Mouse (Mus musculus): ENCODE measurements around the gene Magee1. TPM values are rescaled to one million over a fixed set of nuclear protein-coding genes. Genes with fewer than 3 reads are reported as not detected.
"Not testable (repeated sequence)": the region's sequence is repeated elsewhere in the genome, so short reads cannot be mapped to it uniquely, and the experiment has no call there.

The Magee1 gene
- 1.9 and 2.1 TPM in 2 replicates for polyA plus RNA-seq (2015; fragmentation: Nextera tagmentation; extraction: Ambion mirVana)

DNA sequence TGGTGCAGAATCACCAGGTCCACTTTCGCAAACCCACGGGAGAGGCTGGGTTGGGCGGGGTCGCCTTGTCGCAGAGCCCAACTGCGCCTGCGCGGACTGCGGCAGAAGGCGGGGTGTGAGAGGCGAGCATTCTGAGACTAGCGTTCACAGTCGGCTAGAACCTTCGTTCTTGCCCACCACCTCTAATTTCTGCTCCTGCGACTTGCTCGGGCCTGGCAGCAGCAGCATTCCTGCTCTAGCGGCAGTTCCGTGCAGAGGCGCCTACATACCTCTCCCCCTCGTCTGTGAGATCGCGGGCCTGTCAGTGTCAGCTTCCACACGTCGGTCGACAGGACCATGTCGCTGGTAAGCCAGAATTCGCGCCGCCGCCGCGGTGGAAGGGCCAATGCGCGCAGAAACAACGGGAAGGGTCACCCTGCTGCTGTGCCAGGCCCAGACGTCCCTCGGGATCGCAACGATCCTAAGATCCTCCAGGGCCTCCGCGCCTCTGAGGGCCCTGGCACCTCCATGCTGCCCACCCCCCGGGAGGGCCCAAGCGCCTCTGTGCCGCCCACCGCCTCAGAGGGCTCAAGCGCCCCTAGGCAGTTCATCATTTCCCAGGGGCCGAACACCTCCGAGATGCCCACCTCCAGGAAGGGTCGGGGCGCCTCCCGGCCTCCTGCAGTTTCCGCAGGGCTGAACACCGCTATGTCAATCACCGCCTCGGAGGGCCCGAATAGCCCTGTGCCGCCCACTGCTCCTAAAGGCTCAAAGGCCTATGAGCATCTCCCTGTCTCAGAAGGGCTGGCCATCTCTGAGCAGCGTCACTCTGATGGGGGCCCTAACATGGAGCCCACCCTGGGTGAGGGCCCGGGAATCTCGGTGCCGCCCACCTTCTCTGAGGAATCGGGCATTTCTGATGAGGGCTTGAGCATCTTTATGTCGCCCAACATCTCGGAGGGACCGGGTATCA is at the start of gene Magee1:
Gene Magee1 (plus strand): TSS at position 104 of the 952 bp plus-strand sequence.
- 19% methylated on average over 65 of the region's 65 CpGs for WGBS (ENCODE audit: insufficient replicate concordance)
- 0 out of 2 replicates have a peak, but pooled peaks have one; percentile 37 for ATAC-seq (ENCODE audit: low read depth)
- peak within 1 kb of the TSS; percentile 45; the same call in 1 of the 2 replicates for H3K9ac ChIP-seq (ENCODE audit: low read depth, low read length)
- H3K9me3 ChIP-seq (replicated peaks; ENCODE audit: control insufficient read depth, low read length): no peaks in the 10 kb centered on the region
- peak within 1 kb of the TSS; percentile 78 for H3K4me2 ChIP-seq (ENCODE audit: low read depth, low read length)
- no peaks in the 10 kb centered on the region for H3K36me3 ChIP-seq (ENCODE audit: control insufficient read depth, insufficient read depth)
- H3K4me3 ChIP-seq (ENCODE audit: low read depth, low read length): peak within 1 kb of the TSS; percentile 60
- H3K27me3 ChIP-seq (ENCODE audit: control insufficient read depth, insufficient read depth, low read depth, low read length): peaks cover 2% of the 10 kb centered on the region; the same call in 1 of the 2 replicates
- no peak within 1 kb of the TSS for H3K27ac ChIP-seq (ENCODE audit: low read length)
- H3K4me1 ChIP-seq (ENCODE audit: control insufficient read depth, low read depth, low read length): no peaks in the 10 kb centered on the region; the same call in 1 of the 2 replicates

DNA sequence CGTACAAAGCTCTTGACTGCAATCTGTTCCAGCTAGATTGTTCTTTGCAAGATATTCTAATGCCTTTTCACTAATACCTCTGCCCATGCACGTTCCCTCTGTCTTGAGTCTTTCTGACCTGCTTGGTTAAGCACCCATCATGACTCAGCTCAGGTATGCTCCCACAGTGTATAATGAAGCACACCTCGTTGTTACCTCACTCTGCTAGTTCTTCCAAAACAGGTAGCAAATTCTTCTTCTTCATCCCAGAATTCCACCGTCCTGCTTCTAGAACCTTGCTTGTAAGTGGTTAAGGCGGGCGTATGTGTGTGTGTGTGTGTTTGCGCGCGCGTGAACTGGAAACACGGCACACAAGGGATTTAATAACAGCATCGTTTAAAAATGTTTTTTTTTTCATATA is 41.0 kb upstream of the Magee1 start:
- Histone ChIP-seq H3K27ac (ENCODE audit: low read length) (no peak overlapping the region), H3K4me3 (ENCODE audit: low read depth, low read length) (peak overlapping the region; percentile 78), H3K4me2 (ENCODE audit: low read depth, low read length) (peak overlapping the region; percentile 67), H3K27me3 (ENCODE audit: control insufficient read depth, insufficient read depth, low read depth, low read length) (no peaks in the 10 kb centered on the region), H3K9ac (ENCODE audit: low read depth, low read length) (peak overlapping the region; percentile 42; the same call in 1 of the 2 replicates), H3K9me3 (replicated peaks; ENCODE audit: control insufficient read depth, low read length) (no peaks in the 10 kb centered on the region), H3K4me1 (ENCODE audit: control insufficient read depth, low read depth, low read length) (peaks cover 3% of the 10 kb centered on the region), H3K36me3 (ENCODE audit: control insufficient read depth, insufficient read depth) (no peaks in the 10 kb centered on the region)
- peak; percentile 25; the same call in 1 of the 2 replicates for ATAC-seq (ENCODE audit: low read depth)
- WGBS (ENCODE audit: insufficient replicate concordance): 8% methylated on average over 12 of the region's 12 CpGs

DNA sequence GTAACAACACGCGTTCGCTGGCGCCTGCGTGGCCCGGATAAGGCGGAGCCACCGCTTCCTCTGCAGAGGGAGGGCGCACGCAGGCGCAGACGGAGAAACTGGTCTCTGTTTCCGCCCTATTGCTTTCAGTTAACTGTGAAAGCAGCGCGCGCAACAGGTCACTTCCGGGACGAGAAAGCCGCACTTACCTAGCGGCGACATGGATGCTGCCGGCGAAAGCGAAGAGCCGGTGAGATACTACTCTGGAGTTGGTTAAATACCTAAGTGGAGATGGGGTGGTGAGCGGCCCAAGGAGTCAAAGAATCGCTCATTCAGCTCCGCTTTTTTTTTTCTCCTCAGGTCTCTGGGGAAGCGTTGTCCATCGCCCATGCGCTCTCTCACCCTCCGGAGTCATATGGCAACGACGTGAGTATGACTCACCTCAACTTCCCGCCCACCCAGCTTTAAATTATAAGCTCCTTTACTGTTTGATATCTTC is 40.5 kb upstream of the Magee1 start, which contains the start of gene Pbdc1:
Gene Pbdc1 (plus strand): TSS at position 142 of the 478 bp plus-strand sequence.
- ATAC-seq (ENCODE audit: low read depth): peak; percentile 98
- H3K9me3 ChIP-seq (replicated peaks; ENCODE audit: control insufficient read depth, low read length): no peaks in the 10 kb centered on the region
- no peaks in the 10 kb centered on the region for H3K27me3 ChIP-seq (ENCODE audit: control insufficient read depth, insufficient read depth, low read depth, low read length)
- H3K4me2 ChIP-seq (ENCODE audit: low read depth, low read length): peak within 1 kb of the TSS; percentile 67
- H3K9ac ChIP-seq (ENCODE audit: low read depth, low read length): peak within 1 kb of the TSS; percentile 64
- H3K36me3 ChIP-seq (ENCODE audit: control insufficient read depth, insufficient read depth): no peaks in the 10 kb centered on the region
- H3K4me3 ChIP-seq (ENCODE audit: low read depth, low read length): peak within 1 kb of the TSS; percentile 78
- WGBS (ENCODE audit: insufficient replicate concordance): 5% methylated on average over 35 of the region's 35 CpGs
- H3K27ac ChIP-seq (ENCODE audit: low read length): peak within 1 kb of the TSS; percentile 50; the same call in 1 of the 2 replicates
- H3K4me1 ChIP-seq (ENCODE audit: control insufficient read depth, low read depth, low read length): peaks cover 3% of the 10 kb centered on the region

GRCm38 (mm10) chrX:105080096-105080495 is 40.1 kb upstream of the Magee1 start:
- H3K4me3 ChIP-seq (ENCODE audit: low read depth, low read length): peak overlapping the region; percentile 78
- no peak for ATAC-seq (ENCODE audit: low read depth)
- H3K36me3 ChIP-seq (ENCODE audit: control insufficient read depth, insufficient read depth): no peaks in the 10 kb centered on the region
- H3K9me3 ChIP-seq (replicated peaks; ENCODE audit: control insufficient read depth, low read length): no peaks in the 10 kb centered on the region
- peak overlapping the region; percentile 64 for H3K9ac ChIP-seq (ENCODE audit: low read depth, low read length)
- peak overlapping the region; percentile 67 for H3K4me2 ChIP-seq (ENCODE audit: low read depth, low read length)
- H3K27ac ChIP-seq (ENCODE audit: low read length): peak overlapping the region; percentile 50; the same call in 1 of the 2 replicates
- WGBS (ENCODE audit: insufficient replicate concordance): 6% methylated on average over 8 of the region's 8 CpGs
- peaks cover 3% of the 10 kb centered on the region for H3K4me1 ChIP-seq (ENCODE audit: control insufficient read depth, low read depth, low read length)
- H3K27me3 ChIP-seq (ENCODE audit: control insufficient read depth, insufficient read depth, low read depth, low read length): no peaks in the 10 kb centered on the region

GRCm38 (mm10) chrX:105083013-105083412 is 37.2 kb upstream of the Magee1 start:
- not testable (repeated sequence) for ATAC-seq (ENCODE audit: low read depth); H3K4me3 ChIP-seq (ENCODE audit: low read depth, low read length); H3K27me3 ChIP-seq (ENCODE audit: control insufficient read depth, insufficient read depth, low read depth, low read length); H3K9me3 ChIP-seq (replicated peaks; ENCODE audit: control insufficient read depth, low read length); H3K36me3 ChIP-seq (ENCODE audit: control insufficient read depth, insufficient read depth); H3K4me2 ChIP-seq (ENCODE audit: low read depth, low read length); H3K4me1 ChIP-seq (ENCODE audit: control insufficient read depth, low read depth, low read length); H3K9ac ChIP-seq (ENCODE audit: low read depth, low read length); H3K27ac ChIP-seq (ENCODE audit: low read length)
- 59% methylated on average over 7 of the region's 7 CpGs for WGBS (ENCODE audit: insufficient replicate concordance)

- 39% methylated on average over 5 of the region's 5 CpGs for WGBS (ENCODE audit: insufficient replicate concordance)
- Histone ChIP-seq H3K9ac (ENCODE audit: low read depth, low read length) (no peak overlapping the region), H3K4me3 (ENCODE audit: low read depth, low read length) (no peak overlapping the region), H3K4me1 (ENCODE audit: control insufficient read depth, low read depth, low read length) (no peaks in the 10 kb centered on the region), H3K4me2 (ENCODE audit: low read depth, low read length) (no peak overlapping the region), H3K27ac (ENCODE audit: low read length) (no peak overlapping the region), H3K9me3 (replicated peaks; ENCODE audit: control insufficient read depth, low read length) (no peaks in the 10 kb centered on the region), H3K27me3 (ENCODE audit: control insufficient read depth, insufficient read depth, low read depth, low read length) (no peaks in the 10 kb centered on the region), H3K36me3 (ENCODE audit: control insufficient read depth, insufficient read depth) (no peaks in the 10 kb centered on the region)
- ATAC-seq (ENCODE audit: low read depth): no peak
These were observed 16.0 kb upstream of the Magee1 start for GRCm38 (mm10) chrX:105104175-105104574.

DNA sequence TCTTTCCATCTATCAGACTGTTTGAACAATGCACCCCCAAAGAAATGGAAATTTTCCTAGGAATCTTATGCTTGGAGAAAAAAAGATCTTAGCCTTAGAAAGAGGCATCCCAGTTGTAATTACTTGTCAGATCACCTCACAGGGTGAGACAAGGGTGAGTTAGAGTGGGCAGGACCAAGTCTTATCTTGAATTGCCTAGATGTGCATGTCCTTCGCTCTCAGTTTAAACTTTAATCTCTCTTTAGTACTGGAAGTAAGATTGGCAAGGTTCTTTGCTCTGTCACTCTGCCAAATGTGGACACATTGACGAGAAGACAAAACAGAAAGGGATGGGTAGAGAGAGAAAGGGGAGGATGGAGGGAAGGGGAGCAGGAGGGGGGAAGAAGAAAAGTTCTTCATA is 5.2 kb upstream of the Magee1 start:
- no peak overlapping the region for H3K9ac ChIP-seq (ENCODE audit: low read depth, low read length)
- H3K36me3 ChIP-seq (ENCODE audit: control insufficient read depth, insufficient read depth): no peaks in the 10 kb centered on the region
- ATAC-seq (ENCODE audit: low read depth): no peak
- no peak overlapping the region for H3K4me3 ChIP-seq (ENCODE audit: low read depth, low read length)
- no peaks in the 10 kb centered on the region for H3K9me3 ChIP-seq (replicated peaks; ENCODE audit: control insufficient read depth, low read length)
- no peaks in the 10 kb centered on the region; the same call in 1 of the 2 replicates for H3K4me1 ChIP-seq (ENCODE audit: control insufficient read depth, low read depth, low read length)
- H3K27me3 ChIP-seq (ENCODE audit: control insufficient read depth, insufficient read depth, low read depth, low read length): no peaks in the 10 kb centered on the region
- no peak overlapping the region for H3K27ac ChIP-seq (ENCODE audit: low read length)
- WGBS (ENCODE audit: insufficient replicate concordance): 39% methylated on average over 2 of the region's 2 CpGs
- H3K4me2 ChIP-seq (ENCODE audit: low read depth, low read length): no peak overlapping the region

DNA sequence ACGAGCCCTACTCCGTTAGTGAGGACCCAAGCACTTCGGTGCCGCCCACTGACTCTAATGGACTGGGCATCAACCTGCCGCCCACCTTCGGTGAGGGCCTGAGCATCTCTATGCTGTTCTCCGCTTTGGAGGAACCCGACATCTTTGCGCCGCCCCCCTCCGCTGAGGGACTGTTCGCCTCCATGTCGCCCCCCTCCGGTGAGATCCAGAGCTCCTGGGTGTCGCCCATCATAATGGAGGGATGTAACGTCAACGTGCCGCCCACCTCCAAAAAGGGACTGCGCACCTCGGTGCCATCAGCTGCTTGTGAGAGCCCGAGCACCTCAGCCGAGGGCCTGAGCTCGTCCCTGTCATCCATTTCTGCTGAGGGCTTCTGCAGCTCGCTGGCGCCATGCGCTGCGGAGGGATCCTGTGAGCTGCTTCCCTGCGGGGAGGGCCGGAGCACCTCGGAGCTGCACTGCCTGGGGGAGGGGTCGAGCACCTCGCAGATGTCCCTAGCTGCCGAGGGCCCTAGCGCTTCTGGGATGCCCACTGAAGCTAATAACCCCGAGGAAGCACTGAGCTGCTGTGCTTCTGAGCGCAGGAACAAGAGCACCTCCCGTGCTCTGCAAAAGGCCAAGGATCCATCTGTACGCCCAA is 1.2 kb downstream of the Magee1 start:
- WGBS (ENCODE audit: insufficient replicate concordance): 23% methylated on average over 38 of the region's 38 CpGs
- Histone ChIP-seq H3K4me2 (ENCODE audit: low read depth, low read length) (peak overlapping the region; percentile 78), H3K9me3 (replicated peaks; ENCODE audit: control insufficient read depth, low read length) (no peaks in the 10 kb centered on the region), H3K36me3 (ENCODE audit: control insufficient read depth, insufficient read depth) (no peaks in the 10 kb centered on the region), H3K4me3 (ENCODE audit: low read depth, low read length) (peak overlapping the region; percentile 60), H3K9ac (ENCODE audit: low read depth, low read length) (peak overlapping the region; percentile 45; the same call in 1 of the 2 replicates), H3K4me1 (ENCODE audit: control insufficient read depth, low read depth, low read length) (no peaks in the 10 kb centered on the region; the same call in 1 of the 2 replicates), H3K27ac (ENCODE audit: low read length) (no peak overlapping the region), H3K27me3 (ENCODE audit: control insufficient read depth, insufficient read depth, low read depth, low read length) (peaks cover 2% of the 10 kb centered on the region; the same call in 1 of the 2 replicates)
- no peak for ATAC-seq (ENCODE audit: low read depth)

Data from liver, embryonic 16.5 days (tissue).